Mouse (Mus musculus) spleen, postnatal 0 days (tissue): ENCODE results near the gene Vmn1r125. TPM values are rescaled to one million over a fixed set of nuclear protein-coding genes. Genes with fewer than 3 reads are reported as not detected.

Source experiments
- polyA plus RNA-seq: library from polyadenylated mRNA; unstranded; fragments of >200 nt; fragmentation: Nextera tagmentation; extraction: Ambion mirVana; gene quantifications from 2 replicates; pipeline ENCODE4 v1.2.1, GENCODE M21; 2015

The Vmn1r125 gene
- not detected in 2 replicates for polyA plus RNA-seq

DNA sequence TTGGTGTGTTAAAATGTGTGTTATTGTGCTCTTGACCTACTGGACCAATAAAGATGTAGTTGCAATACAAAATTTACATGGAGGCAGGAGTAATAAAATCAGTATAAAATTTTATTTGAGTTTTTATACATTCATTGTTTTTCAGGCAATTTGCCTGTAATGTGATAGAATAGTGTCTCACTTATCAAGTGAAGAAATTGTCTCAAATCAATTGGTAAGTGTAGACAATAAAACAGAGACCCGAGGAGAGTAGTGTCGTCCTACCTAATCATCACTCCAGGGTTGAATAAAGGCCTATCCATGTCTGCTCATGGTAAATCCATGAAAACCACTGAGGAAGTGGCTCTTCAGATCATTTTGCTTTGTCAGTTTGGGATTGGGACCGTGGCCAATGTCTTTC lies at the start of gene Vmn1r125:
TSS of gene Vmn1r125 (plus strand) at position 301 of the 400 bp plus-strand sequence.

DNA sequence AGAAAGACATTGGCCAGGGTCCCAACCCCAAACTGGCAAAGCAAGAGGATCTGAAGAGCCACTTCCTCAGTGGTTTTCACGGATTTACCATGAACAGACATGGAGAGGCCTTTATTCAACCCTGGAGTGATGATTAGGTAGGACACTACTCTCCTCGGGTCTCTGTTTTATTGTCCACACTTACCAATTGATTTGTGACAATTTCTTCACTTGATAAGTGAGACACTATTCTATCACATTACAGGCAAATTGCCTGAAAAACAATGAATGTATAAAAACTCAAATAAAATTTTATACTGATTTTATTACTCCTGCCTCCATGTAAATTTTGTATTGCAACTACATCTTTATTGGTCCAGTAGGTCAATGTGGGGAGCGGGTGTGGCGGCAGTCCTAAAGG lies 11.5 kb upstream of the Vmn1r125 start, which contains the start of gene Vmn1r124:
TSS of gene Vmn1r124 (minus strand) at position 101 of the 400 bp plus-strand sequence.

DNA sequence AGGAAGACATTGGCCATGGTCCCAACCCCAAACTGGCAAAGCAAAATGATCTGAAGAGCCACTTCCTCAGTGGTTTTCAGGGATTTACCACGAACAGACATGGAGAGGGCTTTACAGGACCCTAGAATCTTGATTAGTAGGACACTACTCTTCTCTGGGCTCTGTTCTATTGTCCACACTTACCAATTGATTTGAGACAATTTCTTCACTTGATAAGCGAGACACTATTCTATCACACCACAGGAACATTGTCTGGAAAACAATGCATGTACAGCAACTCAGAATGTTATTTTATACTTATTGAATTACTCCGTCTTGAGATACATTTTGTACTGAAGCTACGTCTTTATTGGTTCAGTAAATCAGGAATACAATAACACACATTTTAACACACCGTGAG lies 29.4 kb downstream of the Vmn1r125 start, which contains the start of gene Vmn1r126:
TSS of gene Vmn1r126 (minus strand) at position 101 of the 400 bp plus-strand sequence.

DNA sequence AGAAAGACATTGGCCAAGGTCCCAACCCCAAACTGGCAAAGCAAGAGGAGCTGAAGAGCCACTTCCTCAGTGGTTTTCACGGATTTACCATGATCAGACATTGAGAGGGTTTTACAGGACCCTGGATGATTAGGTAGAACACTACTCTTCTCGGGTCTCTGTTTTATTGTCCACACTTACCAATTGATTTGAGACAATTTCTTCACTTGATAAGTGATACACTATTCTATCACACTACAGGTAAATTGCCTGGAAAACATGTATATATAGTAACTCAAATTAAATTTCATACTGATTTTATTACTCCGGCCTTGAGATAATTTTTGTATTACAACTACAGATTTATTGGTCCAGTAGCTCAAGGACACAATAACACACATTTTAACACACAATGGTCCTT lies 47.8 kb downstream of the Vmn1r125 start, which contains the start of gene Vmn1r127:
TSS of gene Vmn1r127 (minus strand) at position 101 of the 400 bp plus-strand sequence.

Other genes with a start within 250 kb of the Vmn1r125 start
- gene Vmn1r120, start 218.4 kb upstream of the Vmn1r125 start, polyA plus RNA-seq, result not detected in 2 replicates
- not detected in 2 replicates for gene Vmn1r121, start 173.7 kb upstream of the Vmn1r125 start, polyA plus RNA-seq
- gene Vmn1r122, start 138.1 kb upstream of the Vmn1r125 start, polyA plus RNA-seq, result not detected in 2 replicates
- gene Vmn1r123, start 110.0 kb upstream of the Vmn1r125 start, polyA plus RNA-seq, result not detected in 2 replicates
- gene Gm5157, start 81.8 kb upstream of the Vmn1r125 start, polyA plus RNA-seq, result not detected in 2 replicates
- not detected in 2 replicates for gene Vmn1r124, start 11.6 kb upstream of the Vmn1r125 start, polyA plus RNA-seq
- not detected in 2 replicates for gene Vmn1r126, start 29.3 kb downstream of the Vmn1r125 start, polyA plus RNA-seq
- not detected in 2 replicates for gene Vmn1r127, start 47.7 kb downstream of the Vmn1r125 start, polyA plus RNA-seq
- gene Vmn1r128, start 77.2 kb downstream of the Vmn1r125 start, polyA plus RNA-seq, result not detected in 2 replicates
- gene Vmn1r129, start 89.1 kb downstream of the Vmn1r125 start, polyA plus RNA-seq, result not detected in 2 replicates
- gene Gm6882, start 160.6 kb downstream of the Vmn1r125 start, polyA plus RNA-seq, result not detected in 2 replicates
- gene Vmn1r130, start 239.6 kb downstream of the Vmn1r125 start, polyA plus RNA-seq, result not detected in 2 replicates